Mouse (Mus musculus): Measurements from ENCODE around the gene Prkce. TPM values are rescaled to one million over a fixed set of nuclear protein-coding genes. Genes with fewer than 3 reads are reported as not detected.

The Prkce gene
- total and polyA plus RNA-seq, 3 experiments = 2.0 to 6.1 (median 2.7) TPM

GRCm38 (mm10) chr17:86651091-86651490 is 483.5 kb downstream of the Prkce start:
- no peak for DNase-seq (ENCODE audit: low spot score)
- H3K36me3 ChIP-seq (replicated peaks) = no peaks in the 10 kb centered on the region
- H3K4me3 ChIP-seq (ENCODE audit: low read depth, low read length) = no peak overlapping the region
- H3K27me3 ChIP-seq (ENCODE audit: insufficient read depth, low read length) = no peaks in the 10 kb centered on the region; the same call in 1 of the 2 replicates
- H3K9me3 ChIP-seq (replicated peaks) = peaks cover 40% of the 10 kb centered on the region
- no peak for ATAC-seq (ENCODE audit: extremely low read depth, insufficient number of reproducible peaks, low FRiP score, poor library complexity, severe bottlenecking)
- TF ChIP-seq TAL1 (conservative IDR thresholded peaks at IDR 0.05; ENCODE audit: low read depth, low read length) (no peak), POLR2AphosphoS5 (IDR thresholded peaks at IDR 0.05; ENCODE audit: insufficient replicate concordance, low read depth, low read length) (no peak), CTCF (IDR thresholded peaks at IDR 0.05; ENCODE audit: low read depth, low read length) (no peak), GATA1 (IDR thresholded peaks at IDR 0.05; ENCODE audit: borderline replicate concordance, low read length) (no peak), GATA2 (IDR thresholded peaks at IDR 0.05; ENCODE audit: borderline replicate concordance, low read depth, low read length) (no peak)
- no peaks in the 10 kb centered on the region for H3K4me1 ChIP-seq (ENCODE audit: insufficient read depth, low read depth, low read length)

- DNase-seq (ENCODE audit: low spot score) (no peak), ATAC-seq (ENCODE audit: extremely low read depth, insufficient number of reproducible peaks, low FRiP score, poor library complexity, severe bottlenecking) (no peak)
- TF ChIP-seq TAL1 (conservative IDR thresholded peaks at IDR 0.05; ENCODE audit: low read depth, low read length) (no peak), GATA2 (IDR thresholded peaks at IDR 0.05; ENCODE audit: borderline replicate concordance, low read depth, low read length) (no peak), CTCF (IDR thresholded peaks at IDR 0.05; ENCODE audit: low read depth, low read length) (no peak), POLR2AphosphoS5 (IDR thresholded peaks at IDR 0.05; ENCODE audit: insufficient replicate concordance, low read depth, low read length) (no peak), GATA1 (IDR thresholded peaks at IDR 0.05; ENCODE audit: borderline replicate concordance, low read length) (no peak)
- H3K9me3 ChIP-seq (replicated peaks) = peaks cover 44% of the 10 kb centered on the region
- H3K36me3 ChIP-seq (replicated peaks) = no peaks in the 10 kb centered on the region
- H3K4me3 ChIP-seq (ENCODE audit: low read depth, low read length) = no peak overlapping the region
- H3K27me3 ChIP-seq (ENCODE audit: insufficient read depth, low read length) = no peaks in the 10 kb centered on the region; the same call in 1 of the 2 replicates
- H3K4me1 ChIP-seq (ENCODE audit: insufficient read depth, low read depth, low read length) = no peaks in the 10 kb centered on the region
Measured at GRCm38 (mm10) chr17:86652751-86653150, 485.2 kb downstream of the Prkce start.

GRCm38 (mm10) chr17:86656369-86656768 is 488.8 kb downstream of the Prkce start:
- no peak for ATAC-seq (ENCODE audit: extremely low read depth, insufficient number of reproducible peaks, low FRiP score, poor library complexity, severe bottlenecking)
- H3K4me3 ChIP-seq (ENCODE audit: low read depth, low read length) = no peak overlapping the region
- no peaks in the 10 kb centered on the region for H3K36me3 ChIP-seq (replicated peaks)
- H3K9me3 ChIP-seq (replicated peaks) = peaks cover 33% of the 10 kb centered on the region
- no peaks in the 10 kb centered on the region for H3K4me1 ChIP-seq (ENCODE audit: insufficient read depth, low read depth, low read length)
- H3K27me3 ChIP-seq (ENCODE audit: insufficient read depth, low read length) = no peaks in the 10 kb centered on the region; the same call in 1 of the 2 replicates
- no peak for TF ChIP-seq POLR2AphosphoS5 (IDR thresholded peaks at IDR 0.05; ENCODE audit: insufficient replicate concordance, low read depth, low read length)
- no peak for TF ChIP-seq GATA2 (IDR thresholded peaks at IDR 0.05; ENCODE audit: borderline replicate concordance, low read depth, low read length)
- TF ChIP-seq GATA1 (IDR thresholded peaks at IDR 0.05; ENCODE audit: borderline replicate concordance, low read length) = no peak
- TF ChIP-seq CTCF (IDR thresholded peaks at IDR 0.05; ENCODE audit: low read depth, low read length) = no peak
- no peak for TF ChIP-seq TAL1 (conservative IDR thresholded peaks at IDR 0.05; ENCODE audit: low read depth, low read length)
- no peak for DNase-seq (ENCODE audit: low spot score)

- ATAC-seq (ENCODE audit: extremely low read depth, insufficient number of reproducible peaks, low FRiP score, poor library complexity, severe bottlenecking) = no peak
- no peaks in the 10 kb centered on the region for H3K36me3 ChIP-seq (replicated peaks)
- TF ChIP-seq GATA1 (IDR thresholded peaks at IDR 0.05; ENCODE audit: borderline replicate concordance, low read length) = no peak
Measured at GRCm38 (mm10) chr17:86662301-86662700, 494.7 kb downstream of the Prkce start.

DNA sequence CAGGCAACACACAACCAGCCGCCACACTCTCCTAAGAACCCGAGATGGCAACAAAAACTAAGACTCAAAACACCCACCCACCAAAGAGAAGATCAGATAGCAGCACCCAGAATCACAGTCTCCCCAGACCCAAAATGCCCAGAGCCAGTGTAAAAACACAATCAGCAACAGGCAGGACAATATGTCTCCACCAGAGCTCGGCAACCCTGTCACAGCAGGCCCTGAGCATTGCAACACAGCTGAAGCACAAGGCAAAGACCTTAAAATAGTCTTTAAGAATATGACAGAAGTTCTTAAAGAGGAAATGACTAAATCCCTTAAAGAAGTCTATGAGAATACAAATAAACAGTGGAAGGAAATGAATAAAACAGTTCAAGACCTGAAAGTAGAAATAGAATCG is 495.9 kb downstream of the Prkce start:
- Histone ChIP-seq H3K36me3 (replicated peaks) (no peaks in the 10 kb centered on the region), H3K27me3 (ENCODE audit: insufficient read depth, low read length) (no peaks in the 10 kb centered on the region; the same call in 1 of the 2 replicates), H3K9me3 (replicated peaks) (peaks cover 15% of the 10 kb centered on the region), H3K4me3 (ENCODE audit: low read depth, low read length) (no peak overlapping the region), H3K4me1 (ENCODE audit: insufficient read depth, low read depth, low read length) (no peaks in the 10 kb centered on the region)
- ATAC-seq (ENCODE audit: extremely low read depth, insufficient number of reproducible peaks, low FRiP score, poor library complexity, severe bottlenecking) = no peak
- no peak for TF ChIP-seq GATA2 (IDR thresholded peaks at IDR 0.05; ENCODE audit: borderline replicate concordance, low read depth, low read length)
- no peak for TF ChIP-seq POLR2AphosphoS5 (IDR thresholded peaks at IDR 0.05; ENCODE audit: insufficient replicate concordance, low read depth, low read length)
- no peak for TF ChIP-seq TAL1 (conservative IDR thresholded peaks at IDR 0.05; ENCODE audit: low read depth, low read length)
- no peak for TF ChIP-seq CTCF (IDR thresholded peaks at IDR 0.05; ENCODE audit: low read depth, low read length)
- TF ChIP-seq GATA1 (IDR thresholded peaks at IDR 0.05; ENCODE audit: borderline replicate concordance, low read length) = no peak
- DNase-seq (ENCODE audit: low spot score) = no peak

More at GRCm38 (mm10) chr17:86662301-86662700, 494.7 kb downstream of the Prkce start:
- no peaks in the 10 kb centered on the region; the same call in 1 of the 2 replicates for H3K27me3 ChIP-seq (ENCODE audit: insufficient read depth, low read length)
- DNase-seq (ENCODE audit: low spot score) = no peak
- peaks cover 22% of the 10 kb centered on the region for H3K9me3 ChIP-seq (replicated peaks)
- H3K4me1 ChIP-seq (ENCODE audit: insufficient read depth, low read depth, low read length) = no peaks in the 10 kb centered on the region
- H3K4me3 ChIP-seq (ENCODE audit: low read depth, low read length) = no peak overlapping the region

DNA sequence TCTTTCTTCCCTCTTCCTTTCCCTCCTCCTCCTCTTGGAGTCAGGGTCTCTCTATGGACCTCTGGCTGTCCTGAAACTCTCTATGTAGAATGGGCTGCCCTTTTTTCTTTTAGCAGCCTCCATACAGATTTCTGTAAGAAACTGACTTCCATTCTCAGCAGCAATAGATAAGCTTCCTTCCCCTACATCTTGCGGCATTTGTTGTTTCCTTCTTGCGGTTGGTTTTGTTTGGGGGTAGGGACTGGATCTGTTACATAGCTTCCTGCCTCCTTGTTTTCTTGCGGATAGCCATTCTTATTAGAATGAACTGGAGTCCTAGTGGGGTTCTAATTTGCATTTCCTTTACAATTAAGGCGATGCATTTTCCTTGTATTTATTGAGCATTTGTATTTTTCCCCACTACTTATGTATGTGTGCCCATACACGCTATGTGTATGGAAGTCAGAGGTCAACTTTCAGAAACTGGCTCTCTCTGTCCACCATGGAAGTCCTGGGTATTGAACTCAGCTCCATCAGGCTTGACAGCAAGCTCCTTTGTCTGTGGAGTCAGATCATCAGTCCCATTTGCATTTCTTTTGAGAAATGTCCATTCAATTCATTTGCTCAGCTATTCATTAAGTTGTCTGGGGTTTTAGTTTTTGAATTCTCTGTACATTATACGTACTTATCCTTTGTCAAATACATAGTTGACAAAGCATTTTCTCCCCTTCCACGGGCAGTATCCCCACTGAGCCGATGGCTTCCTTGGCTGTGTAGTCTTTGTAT is 500.4 kb downstream of the Prkce start:
- Histone ChIP-seq H3K4me3 (ENCODE audit: low read depth, low read length) (no peak overlapping the region), H3K4me1 (ENCODE audit: insufficient read depth, low read depth, low read length) (no peaks in the 10 kb centered on the region), H3K9me3 (replicated peaks) (peaks cover 18% of the 10 kb centered on the region), H3K36me3 (replicated peaks) (no peaks in the 10 kb centered on the region), H3K27me3 (ENCODE audit: insufficient read depth, low read length) (no peaks in the 10 kb centered on the region; the same call in 1 of the 2 replicates)
- ATAC-seq (ENCODE audit: extremely low read depth, insufficient number of reproducible peaks, low FRiP score, poor library complexity, severe bottlenecking) (no peak), DNase-seq (ENCODE audit: low spot score) (no peak)
- TF ChIP-seq TAL1 (conservative IDR thresholded peaks at IDR 0.05; ENCODE audit: low read depth, low read length) (no peak), POLR2AphosphoS5 (IDR thresholded peaks at IDR 0.05; ENCODE audit: insufficient replicate concordance, low read depth, low read length) (no peak), GATA2 (IDR thresholded peaks at IDR 0.05; ENCODE audit: borderline replicate concordance, low read depth, low read length) (no peak), GATA1 (IDR thresholded peaks at IDR 0.05; ENCODE audit: borderline replicate concordance, low read length) (no peak), CTCF (IDR thresholded peaks at IDR 0.05; ENCODE audit: low read depth, low read length) (no peak)

Data from G1E (cell line).